Mouse (Mus musculus) hindbrain, embryonic 11.5 days (tissue): ENCODE measurements around the gene Gm20869. TPM values are rescaled to one million over a fixed set of nuclear protein-coding genes. Genes with fewer than 3 reads are reported as not detected.
"Not testable (repeated sequence)": the region's sequence is repeated elsewhere in the genome, so short reads cannot be mapped to it uniquely, and the experiment has no call there.

Experiments used
- ATAC-seq: fragments of 200-750 bp; cut with Nextera tagmentation; 2 replicates; pipeline ENCODE4 v1.8.0; 2017; ENCODE audit warnings: mild to moderate bottlenecking, moderate TSS enrichment, moderate library complexity; ENCODE audit not compliant: low FRiP score
- DNase-seq: peaks from one replicate; pipeline ENCODE4 v3.0.0-alpha.2; 2015; ENCODE audit warnings: low spot score
- H3K27ac ChIP-seq: fragments of 300-500 bp; sonication (generic); 2 replicates; pipeline ENCODE4 v1.5.1; 2014; ENCODE audit warnings: mild to moderate bottlenecking, low read depth, low read length
- H3K27me3 ChIP-seq: fragments of 300-500 bp; sonication (generic); 2 replicates; pipeline ENCODE4 v1.6.1; 2014; ENCODE audit warnings: mild to moderate bottlenecking, low read length, moderate library complexity, mixed read lengths; ENCODE audit not compliant: control insufficient read depth, insufficient read depth
- H3K36me3 ChIP-seq: fragments of 300-500 bp; sonication (generic); 2 replicates; pipeline ENCODE4 v1.6.1; 2014; ENCODE audit warnings: mild to moderate bottlenecking, low read length, moderate library complexity, mixed read lengths; ENCODE audit not compliant: control insufficient read depth, insufficient read depth
- H3K4me1 ChIP-seq: fragments of 300-500 bp; sonication (generic); replicated peaks from 2 replicates; pipeline ENCODE4 v1.6.1; 2014; ENCODE audit warnings: low read length, mixed read lengths; ENCODE audit not compliant: control insufficient read depth, insufficient read depth
- H3K4me2 ChIP-seq: fragments of 300-500 bp; sonication (generic); replicated peaks from 2 replicates; pipeline ENCODE4 v1.6.1; 2014; ENCODE audit warnings: mild to moderate bottlenecking, low read depth, low read length
- H3K4me3 ChIP-seq: fragments of 300-500 bp; sonication (generic); 2 replicates; pipeline ENCODE4 v1.5.1; 2014; ENCODE audit warnings: low read depth, low read length
- H3K9ac ChIP-seq: fragments of 300-500 bp; sonication (generic); 2 replicates; pipeline ENCODE4 v1.6.1; 2014; ENCODE audit warnings: low read depth, low read length
- H3K9me3 ChIP-seq: fragments of 300-500 bp; sonication (generic); 2 replicates; pipeline ENCODE4 v1.6.1; 2016; ENCODE audit warnings: low read length; ENCODE audit not compliant: control insufficient read depth
- WGBS: fragments of 180-500 bp; shearing (Covaris S2); extraction: QIAGEN DNeasy Blood & Tissue Kit; methylation state at CpG from one replicate; pipeline ENCODE4 v1.1.7; 2014; 5-methylcytosine and 5-hydroxymethylcytosine counted together
- polyA plus RNA-seq: library from polyadenylated mRNA; unstranded; fragments of >200 nt; fragmentation: Nextera tagmentation; extraction: Ambion mirVana; gene quantifications from 2 replicates; pipeline ENCODE4 v1.2.1, GENCODE M21; 2014

Gene Gm20869
- not detected in 2 replicates for polyA plus RNA-seq

GRCm38 (mm10) chrY:71469149-71469548 lies at the start of gene Gm20869:
Gm20869 (plus strand) TSS chrY:71469449.
- H3K27me3 ChIP-seq, H3K9me3 ChIP-seq, H3K4me1 ChIP-seq, H3K9ac ChIP-seq, H3K27ac ChIP-seq, DNase-seq, ATAC-seq, H3K36me3 ChIP-seq, H3K4me3 ChIP-seq, H3K4me2 ChIP-seq: not testable (repeated sequence)
- no CpG with 5 or more reads among the region's 6 CpGs for WGBS

Other genes starting within 250 kb of the Gm20869 start
- not detected in 2 replicates for gene Gm20870, start 222.6 kb downstream of the Gm20869 start, polyA plus RNA-seq